In the genomic region with DNA sequence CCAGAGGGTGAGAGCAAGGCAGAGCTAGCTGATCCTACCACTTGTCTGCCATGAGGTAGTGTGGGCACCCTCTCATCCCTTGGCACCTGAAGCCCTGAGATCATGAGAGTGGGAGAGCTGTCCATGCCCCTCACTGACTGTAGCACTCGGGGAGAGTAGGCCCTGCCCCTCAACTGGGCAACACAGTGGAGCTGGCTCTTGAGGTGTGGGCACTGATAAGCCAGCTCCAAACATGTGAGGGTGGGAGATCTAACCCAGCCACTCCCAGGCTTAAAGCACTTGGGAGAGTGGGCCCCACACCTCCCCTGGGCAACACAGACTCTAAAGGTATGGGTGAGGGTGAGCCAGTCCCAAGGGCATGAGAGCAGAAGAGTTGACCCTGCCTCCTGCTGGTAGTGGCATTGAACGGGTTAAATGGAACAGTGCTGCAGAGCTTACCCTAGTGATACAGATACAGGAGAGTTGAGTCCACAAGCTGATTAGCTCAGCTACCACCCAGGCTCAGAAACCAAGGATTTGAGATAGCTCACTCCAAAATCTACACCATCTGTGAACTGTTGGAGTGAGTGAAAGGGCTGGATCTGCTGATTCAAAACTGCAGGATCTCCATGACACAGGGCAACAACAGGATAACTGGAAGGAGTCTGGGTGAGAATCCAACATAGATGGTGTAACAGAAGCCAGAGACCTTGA, we compare ENCODE assay signal across 20 mouse cellular contexts.
DNase-seq lines count a peak whose midpoint lies in the region; ATAC-seq and TF ChIP-seq lines count a peak whose summit lies in the region.
"Had no signal": no experiment of that assay in that cellular context is flagged by ENCODE, and none has a peak within 500 bp of the region (broad histone marks: within the 10 kb centered on the region; RNA-seq: fewer than 3 reads in every experiment).

No protein-coding gene starts in this region.

- TF ChIP-seq POLR2A in CH12.LX (IDR thresholded peaks at IDR 0.05; ENCODE audit: low read depth, low read length) = no peak

- no peak for TF ChIP-seq EP300 in CH12.LX (IDR thresholded peaks at IDR 0.05; ENCODE audit: low read length)
- no peak for TF ChIP-seq EP300 in liver, postnatal 0 days (IDR thresholded peaks at IDR 0.05; ENCODE audit: low read depth)

- in situ Hi-C loops in CH12.LX (cut with MboI; ENCODE audit: low pct_ligation_motif_present, low pct_unique_long_range_greater_than_20kb, low sequenced_read_pairs) = loop anchor here (25.0 kb wide), 1 partner anchor 279 kb away; a partner anchor contains a TSS

- no peak overlapping the region for H3K4me3 ChIP-seq in heart, embryonic 12.5 days
- no peak overlapping the region for H3K4me3 ChIP-seq in CH12.LX (replicated peaks in 1 of 3; ENCODE audit: low read depth in 2 of 3, low read length in 2 of 3, poor library complexity in 1 of 3)
- no peak overlapping the region for H3K4me3 ChIP-seq in liver, postnatal 0 days (ENCODE audit: low read depth, low read length)
- H3K4me3 ChIP-seq: embryonic facial prominence, embryonic 13.5 days; gastrocnemius, adult 2 months; heart, embryonic 13.5 days; intestine, embryonic 15.5 days had no signal

- no peaks in the 10 kb centered on the region for H3K9me3 ChIP-seq in heart, embryonic 12.5 days (replicated peaks)
- no peaks in the 10 kb centered on the region for H3K9me3 ChIP-seq in CH12.LX (replicated peaks; ENCODE audit: low read length)
- no peaks in the 10 kb centered on the region for H3K9me3 ChIP-seq in liver, postnatal 0 days (ENCODE audit: low read length)
- H3K9me3 ChIP-seq: embryonic facial prominence, embryonic 13.5 days; heart, embryonic 13.5 days; intestine, embryonic 15.5 days had no signal

- H3K27ac ChIP-seq in heart, embryonic 12.5 days (ENCODE audit: poor library complexity, severe bottlenecking) = no peak overlapping the region
- no peak overlapping the region for H3K27ac ChIP-seq in CH12.LX (ENCODE audit: insufficient read depth, low read depth)
- H3K27ac ChIP-seq in liver, postnatal 0 days (ENCODE audit: low read depth) = no peak overlapping the region
- H3K27ac ChIP-seq: embryonic facial prominence, embryonic 13.5 days; gastrocnemius, adult 2 months; heart, embryonic 13.5 days; hindbrain, embryonic 14.5 days; intestine, embryonic 15.5 days had no signal

- ATAC-seq in heart, embryonic 12.5 days (ENCODE audit: insufficient number of reproducible peaks, low FRiP score) = peak; percentile 29; the same call in 1 of the 2 replicates
- ATAC-seq in liver, postnatal 0 days = peak; percentile 56
- no peak for ATAC-seq in activated CD4-positive, CD25-positive, alpha-beta regulatory T cell, adult 4 months
- ATAC-seq in frontal cortex, adult (ENCODE audit: low TSS enrichment) = no peak
- ATAC-seq: intestine, embryonic 15.5 days; lung, postnatal 0 days had no signal

- H3K4me1 ChIP-seq in heart, embryonic 12.5 days (replicated peaks) = no peaks in the 10 kb centered on the region
- peaks cover 11 to 24% of the 10 kb centered on the region in 2 experiments for H3K4me1 ChIP-seq in CH12.LX (ENCODE audit: control insufficient read depth in 1 of 2, insufficient read depth in 2 of 2)
- peaks cover 4% of the 10 kb centered on the region; the same call in 1 of the 2 replicates for H3K4me1 ChIP-seq in liver, postnatal 0 days (ENCODE audit: insufficient read depth)
- H3K4me1 ChIP-seq: heart, embryonic 13.5 days; intestine, embryonic 15.5 days had no signal

- H3K27me3 ChIP-seq in heart, embryonic 12.5 days (replicated peaks) = no peaks in the 10 kb centered on the region
- no peaks in the 10 kb centered on the region for H3K27me3 ChIP-seq in CH12.LX (replicated peaks)
- 0 out of 2 replicates have a peak, but pooled peaks cover 3% of the 10 kb centered on the region for H3K27me3 ChIP-seq in liver, postnatal 0 days (ENCODE audit: insufficient read depth, low read length)
- H3K27me3 ChIP-seq: embryonic facial prominence, embryonic 13.5 days; heart, embryonic 13.5 days; intestine, embryonic 15.5 days had no signal

- TF ChIP-seq RAD21 in CH12.LX (IDR thresholded peaks at IDR 0.05; ENCODE audit: low read depth, low read length) = no peak

- DNase-seq in heart, adult 9 months (ENCODE audit: low spot score in 2 of 2) = no peak
- no peak for DNase-seq in CH12.LX (ENCODE audit: extremely low read depth)
- DNase-seq in liver = peak; percentile 46
- no peak for DNase-seq in liver, postnatal 0 days
- DNase-seq in urinary bladder, postnatal 36 days (ENCODE audit: low spot score in 2 of 2) = no peak
- DNase-seq: cerebellum, adult 9-11 months; gastrocnemius, adult 2 months; heart, postnatal 36 days; kidney, adult 9 months; kidney, postnatal 4 days; layer of hippocampus, adult 9-11 months; right cerebral cortex, postnatal 14 days had no signal

- no peak overlapping the region for H3K9ac ChIP-seq in heart, embryonic 12.5 days
- no peak overlapping the region for H3K9ac ChIP-seq in CH12.LX (ENCODE audit: insufficient read depth, low read depth)
- H3K9ac ChIP-seq in liver, postnatal 0 days (replicated peaks) = no peak overlapping the region
- H3K9ac ChIP-seq: embryonic facial prominence, embryonic 13.5 days; heart, embryonic 13.5 days; hindbrain, embryonic 14.5 days; intestine, embryonic 15.5 days had no signal

- dilution Hi-C loops in CH12.LX (cut with MboI; ENCODE audit: extremely low pct_ligation_motif_present, extremely low pct_unique_long_range_greater_than_20kb, low sequenced_read_pairs) = no loop called here

- no peaks in the 10 kb centered on the region for H3K36me3 ChIP-seq in heart, embryonic 12.5 days
- H3K36me3 ChIP-seq in CH12.LX (replicated peaks in 1 of 2; ENCODE audit: control insufficient read depth in 1 of 2, insufficient read depth in 1 of 2, low read length in 1 of 2) = no peaks in the 10 kb centered on the region
- no peaks in the 10 kb centered on the region for H3K36me3 ChIP-seq in liver, postnatal 0 days (replicated peaks; ENCODE audit: insufficient read depth, low read length)
- H3K36me3 ChIP-seq: embryonic facial prominence, embryonic 13.5 days; heart, embryonic 13.5 days; intestine, embryonic 15.5 days had no signal

- WGBS in heart, embryonic 12.5 days = 66% methylated on average over 2 of the region's 2 CpGs
- 46% methylated on average over 2 of the region's 2 CpGs for whole genome bisulfite sequencing in liver, postnatal 0 days (ENCODE audit: insufficient replicate concordance)

- no peak for TF ChIP-seq CTCF in CH12.LX (conservative IDR thresholded peaks at IDR 0.05 in 1 of 2, IDR thresholded peaks at IDR 0.05 in 1 of 2; ENCODE audit: low read depth in 2 of 2, low read length in 2 of 2)
- TF ChIP-seq CTCF in liver, postnatal 0 days (IDR thresholded peaks at IDR 0.05; ENCODE audit: low read depth) = no peak

- H3K4me2 ChIP-seq in heart, embryonic 12.5 days = no peak overlapping the region
- no peak overlapping the region for H3K4me2 ChIP-seq in CH12.LX (ENCODE audit: insufficient read depth, low read depth, poor library complexity, severe bottlenecking)
- no peak overlapping the region for H3K4me2 ChIP-seq in liver, postnatal 0 days (ENCODE audit: low read depth, low read length)
- H3K4me2 ChIP-seq: embryonic facial prominence, embryonic 13.5 days; heart, embryonic 13.5 days; hindbrain, embryonic 14.5 days; intestine, embryonic 15.5 days had no signal

- H3K79me2 ChIP-seq in CH12.LX (replicated peaks; ENCODE audit: control insufficient read depth, extremely low read depth, insufficient read depth, poor library complexity, severe bottlenecking) = no peaks in the 10 kb centered on the region

TF ChIP-seq in CH12.LX, 34 proteins besides CTCF, POLR2A, EP300 and RAD21:
- TF ChIP-seq TCF12 (IDR thresholded peaks at IDR 0.05; ENCODE audit: low read depth, low read length) = no peak
- peak; percentile 12; the same call in 1 of the 2 replicates for TF ChIP-seq SMC3 (IDR thresholded peaks at IDR 0.05; ENCODE audit: low read depth, low read length)
- TF ChIP-seq JUND (conservative IDR thresholded peaks at IDR 0.05; ENCODE audit: low read depth, low read length) = no peak
- TF ChIP-seq ZKSCAN1 (IDR thresholded peaks at IDR 0.05; ENCODE audit: borderline replicate concordance, low read depth, low read length) = no peak
- TF ChIP-seq NRF1 (IDR thresholded peaks at IDR 0.05; ENCODE audit: low read depth, low read length) = no peak

Comparison
In these comparisons a context has a peak if more than half of its experiments do, and no peak if none do; other contexts are left out.
1. ATAC-seq: peak in heart, embryonic 12.5 days (single experiment) and liver, postnatal 0 days (single experiment); none in activated CD4-positive, CD25-positive, alpha-beta regulatory T cell, adult 4 months (single experiment) and frontal cortex, adult (single experiment).